ENCODE assay signal across 8 mouse cellular contexts in genomic region chr8:94171321-94171755, GRCm38 (mm10). TPM values are rescaled to one million over a fixed set of nuclear protein-coding genes. Genes with fewer than 3 reads are reported as not detected.
DNase-seq lines count a peak whose midpoint lies in the region; ATAC-seq and TF ChIP-seq lines count a peak whose summit lies in the region.

No protein-coding gene starts in this region.

- H3K9me3 ChIP-seq in embryonic facial prominence, embryonic 15.5 days (replicated peaks) = no peaks in the 10 kb centered on the region
- no peaks in the 10 kb centered on the region for H3K9me3 ChIP-seq in heart, postnatal 0 days (replicated peaks; ENCODE audit: control insufficient read depth, low read length)

- peaks cover 59% of the 10 kb centered on the region for H3K27me3 ChIP-seq in embryonic facial prominence, embryonic 15.5 days
- H3K27me3 ChIP-seq in heart, postnatal 0 days (ENCODE audit: control insufficient read depth, insufficient read depth, low read length) = 0 out of 2 replicates have a peak, but pooled peaks cover 5% of the 10 kb centered on the region
- no peaks in the 10 kb centered on the region for H3K27me3 ChIP-seq in myocyte (ENCODE audit: control insufficient read depth, insufficient read depth, insufficient read length)

- H3K79me2 ChIP-seq in myocyte (ENCODE audit: control insufficient read depth, insufficient read depth) = no peaks in the 10 kb centered on the region

- no peak overlapping the region for H3K27ac ChIP-seq in embryonic facial prominence, embryonic 15.5 days (replicated peaks)
- peak overlapping the region; percentile 71; the same call in 1 of the 2 replicates for H3K27ac ChIP-seq in heart, postnatal 0 days (ENCODE audit: low read depth)

- H3ac ChIP-seq in myocyte (ENCODE audit: control insufficient read depth, insufficient read length) = no peak overlapping the region

- no peak for TF ChIP-seq POLR2A in myocyte (IDR thresholded peaks at IDR 0.05; ENCODE audit: insufficient read length, low read depth)

- WGBS in embryonic facial prominence, embryonic 15.5 days = 26% methylated on average over 10 of the region's 10 CpGs
- 37% methylated on average over 10 of the region's 10 CpGs for WGBS in heart, postnatal 0 days

- H3K36me3 ChIP-seq in embryonic facial prominence, embryonic 15.5 days = no peaks in the 10 kb centered on the region
- no peaks in the 10 kb centered on the region for H3K36me3 ChIP-seq in heart, postnatal 0 days (replicated peaks; ENCODE audit: control insufficient read depth, insufficient read depth, low read length)
- no peaks in the 10 kb centered on the region for H3K36me3 ChIP-seq in myocyte (ENCODE audit: control insufficient read depth, insufficient read depth)

- peaks cover 28% of the 10 kb centered on the region for H3K4me1 ChIP-seq in embryonic facial prominence, embryonic 15.5 days
- peaks cover 8% of the 10 kb centered on the region; the same call in 1 of the 2 replicates for H3K4me1 ChIP-seq in heart, postnatal 0 days (ENCODE audit: control insufficient read depth, insufficient read depth)

- peak; percentile 82 for DNase-seq in right cerebral cortex, adult 18-20 months
- DNase-seq in right cerebral cortex, postnatal 14 days = no peak
- DNase-seq in heart, postnatal 0 days (ENCODE audit: low spot score) = no peak
- DNase-seq in kidney, postnatal 4 days = peak; percentile 40 to 58
- DNase-seq in layer of hippocampus, postnatal 25 days (ENCODE audit: extremely low spot score in 1 of 2, low spot score in 1 of 2) = no peak
- no peak for DNase-seq in frontal cortex, adult 2 months (ENCODE audit: extremely low spot score in 1 of 2, low spot score in 1 of 2)

- ATAC-seq in embryonic facial prominence, embryonic 15.5 days (ENCODE audit: insufficient number of reproducible peaks, low FRiP score, low TSS enrichment, low read depth) = no peak
- ATAC-seq in heart, postnatal 0 days (ENCODE audit: insufficient read depth, low read depth) = no peak

- no peak for TF ChIP-seq EP300 in heart, postnatal 0 days (IDR thresholded peaks at IDR 0.05; ENCODE audit: low read depth)

- no peak overlapping the region for H3K9ac ChIP-seq in embryonic facial prominence, embryonic 15.5 days
- no peak overlapping the region for H3K9ac ChIP-seq in heart, postnatal 0 days (replicated peaks; ENCODE audit: low read depth, low read length)

- no peak for TF ChIP-seq CTCF in heart, postnatal 0 days (IDR thresholded peaks at IDR 0.05; ENCODE audit: low read depth)

- peak overlapping the region; percentile 93 for H3K4me2 ChIP-seq in embryonic facial prominence, embryonic 15.5 days (replicated peaks)
- peak overlapping the region; percentile 68 for H3K4me2 ChIP-seq in heart, postnatal 0 days (ENCODE audit: low read depth, low read length)
- peak overlapping the region; percentile 94 for H3K4me2 ChIP-seq in myocyte (ENCODE audit: low read depth)

- H3K4me3 ChIP-seq in embryonic facial prominence, embryonic 15.5 days (replicated peaks) = peak overlapping the region; percentile 49
- peak overlapping the region; percentile 53; the same call in 1 of the 2 replicates for H3K4me3 ChIP-seq in heart, postnatal 0 days (ENCODE audit: low read depth, low read length)
- H3K4me3 ChIP-seq in myocyte = peak overlapping the region; percentile 77

TF ChIP-seq in myocyte, 11 proteins besides CTCF, POLR2A, EP300 and RAD21:
- TF ChIP-seq TCF12 (IDR thresholded peaks at IDR 0.05; ENCODE audit: insufficient read depth, poor library complexity, severe bottlenecking) = no peak
- TF ChIP-seq MYOD1 (IDR thresholded peaks at IDR 0.05; ENCODE audit: control insufficient read depth in 1 of 3, insufficient read length in 2 of 3, low read depth in 2 of 3) = peak in 1 of 3 experiments; percentile 16

RNA-seq across cellular contexts. Expression of gene Mt2, which starts 1.1 kb away (rescaled TPM):
- 83.3 and 95.7 TPM in 2 replicates for polyA plus RNA-seq in embryonic facial prominence, embryonic 15.5 days (2015; fragmentation: Nextera tagmentation; extraction: Ambion mirVana)
- 87.5 and 117 TPM in 2 replicates for total RNA-seq in heart, postnatal 0 days (2014; rRNA removed; ENCODE audit: low replicate concordance)
- polyA plus RNA-seq in heart, postnatal 0 days (2015; fragmentation: Nextera tagmentation; extraction: Ambion mirVana) = 65.7 and 83.0 TPM in 2 replicates
- polyA plus RNA-seq in myocyte (2012; fragmentation: generic; extraction: Trizol) = 699 TPM
- total RNA-seq in layer of hippocampus, postnatal 25 days (2021) = 100 to 1,000 TPM; 381 to 701 TPM
- polyA plus RNA-seq in frontal cortex, adult 2 months (2012; rRNA removed) = 352 and 451 TPM in 2 replicates

RNA-seq across cellular contexts. Expression of gene Mt1, which starts 7.5 kb away (rescaled TPM):
- polyA plus RNA-seq in embryonic facial prominence, embryonic 15.5 days (2015; fragmentation: Nextera tagmentation; extraction: Ambion mirVana) = 290 and 306 TPM in 2 replicates
- total RNA-seq in heart, postnatal 0 days (2014; rRNA removed; ENCODE audit: low replicate concordance) = 1,123 and 1,581 TPM in 2 replicates
- 783 and 795 TPM in 2 replicates for polyA plus RNA-seq in heart, postnatal 0 days (2015; fragmentation: Nextera tagmentation; extraction: Ambion mirVana)
- 1,165 TPM for polyA plus RNA-seq in myocyte (2012; fragmentation: generic; extraction: Trizol)
- total RNA-seq in layer of hippocampus, postnatal 25 days (2021) = 100 to 1,000 TPM; 584 to 804 TPM
- polyA plus RNA-seq in frontal cortex, adult 2 months (2012; rRNA removed) = 874 and 1,481 TPM in 2 replicates

RNA-seq across cellular contexts. Expression of gene Mt3, which starts 18.9 kb away (rescaled TPM):
- 8.2 and 8.5 TPM in 2 replicates for polyA plus RNA-seq in embryonic facial prominence, embryonic 15.5 days (2015; fragmentation: Nextera tagmentation; extraction: Ambion mirVana)
- 145 and 217 TPM in 2 replicates for total RNA-seq in heart, postnatal 0 days (2014; rRNA removed; ENCODE audit: low replicate concordance)
- polyA plus RNA-seq in heart, postnatal 0 days (2015; fragmentation: Nextera tagmentation; extraction: Ambion mirVana) = 67.4 and 72.3 TPM in 2 replicates
- 0.32 TPM for polyA plus RNA-seq in myocyte (2012; fragmentation: generic; extraction: Trizol)
- total RNA-seq in layer of hippocampus, postnatal 25 days (2021) = 1,000 to 10,000 TPM; 1,168 to 1,277 TPM
- polyA plus RNA-seq in frontal cortex, adult 2 months (2012; rRNA removed) = 1,770 and 2,382 TPM in 2 replicates

RNA-seq across cellular contexts. Expression of gene Mt4, which starts 34.3 kb away (rescaled TPM):
- 6.3 and 16.6 TPM in 2 replicates for polyA plus RNA-seq in embryonic facial prominence, embryonic 15.5 days (2015; fragmentation: Nextera tagmentation; extraction: Ambion mirVana)
- total RNA-seq in heart, postnatal 0 days (2014; rRNA removed; ENCODE audit: low replicate concordance) = not detected in 2 replicates
- not detected in 2 replicates for polyA plus RNA-seq in heart, postnatal 0 days (2015; fragmentation: Nextera tagmentation; extraction: Ambion mirVana)
- polyA plus RNA-seq in myocyte (2012; fragmentation: generic; extraction: Trizol) = not detected
- not detected for total RNA-seq in layer of hippocampus, postnatal 25 days (2021)
- not detected in 2 replicates for polyA plus RNA-seq in frontal cortex, adult 2 months (2012; rRNA removed)

RNA-seq across cellular contexts. Expression of gene Nup93, which starts 43.0 kb away (rescaled TPM):
- 63.5 and 66.1 TPM in 2 replicates for polyA plus RNA-seq in embryonic facial prominence, embryonic 15.5 days (2015; fragmentation: Nextera tagmentation; extraction: Ambion mirVana)
- total RNA-seq in heart, postnatal 0 days (2014; rRNA removed; ENCODE audit: low replicate concordance) = 21.9 and 71.8 TPM in 2 replicates
- 29.8 and 31.4 TPM in 2 replicates for polyA plus RNA-seq in heart, postnatal 0 days (2015; fragmentation: Nextera tagmentation; extraction: Ambion mirVana)
- polyA plus RNA-seq in myocyte (2012; fragmentation: generic; extraction: Trizol) = 38.1 TPM
- 10 to 100 TPM; 42.5 to 60.5 TPM for total RNA-seq in layer of hippocampus, postnatal 25 days (2021)
- 32.8 and 33.6 TPM in 2 replicates for polyA plus RNA-seq in frontal cortex, adult 2 months (2012; rRNA removed)

Comparison
In these comparisons a context has a peak if more than half of its experiments do, and no peak if none do; other contexts are left out.
1. DNase-seq: peak in right cerebral cortex, adult 18-20 months (single experiment) and kidney, postnatal 4 days (2 of 2); none in right cerebral cortex, postnatal 14 days (single experiment), heart, postnatal 0 days (single experiment), layer of hippocampus, postnatal 25 days (0 of 2) and frontal cortex, adult 2 months (0 of 2).
2. RNA of gene Mt3, which starts 18.9 kb away (polyA plus RNA-seq): 1,770 to 2,382 TPM in frontal cortex, adult 2 months; 67.4 to 72.3 TPM in heart, postnatal 0 days, 8.2 to 8.5 TPM in embryonic facial prominence, embryonic 15.5 days and 0.32 TPM in myocyte (single experiment); every median in the first group is over 10 times any median in the second.
3. Peak in every context shown above with its lines, with median percentiles within 50 percentile points of each other: H3K4me2 ChIP-seq and H3K4me3 ChIP-seq.